Mouse (Mus musculus): ENCODE data around the gene Rnf17. TPM values are rescaled to one million over a fixed set of nuclear protein-coding genes. Genes with fewer than 3 reads are reported as not detected.

The Rnf17 gene
- polyA plus RNA-seq (2012; rRNA removed; ENCODE audit: low replicate concordance) = not detected in 2 replicates

DNA sequence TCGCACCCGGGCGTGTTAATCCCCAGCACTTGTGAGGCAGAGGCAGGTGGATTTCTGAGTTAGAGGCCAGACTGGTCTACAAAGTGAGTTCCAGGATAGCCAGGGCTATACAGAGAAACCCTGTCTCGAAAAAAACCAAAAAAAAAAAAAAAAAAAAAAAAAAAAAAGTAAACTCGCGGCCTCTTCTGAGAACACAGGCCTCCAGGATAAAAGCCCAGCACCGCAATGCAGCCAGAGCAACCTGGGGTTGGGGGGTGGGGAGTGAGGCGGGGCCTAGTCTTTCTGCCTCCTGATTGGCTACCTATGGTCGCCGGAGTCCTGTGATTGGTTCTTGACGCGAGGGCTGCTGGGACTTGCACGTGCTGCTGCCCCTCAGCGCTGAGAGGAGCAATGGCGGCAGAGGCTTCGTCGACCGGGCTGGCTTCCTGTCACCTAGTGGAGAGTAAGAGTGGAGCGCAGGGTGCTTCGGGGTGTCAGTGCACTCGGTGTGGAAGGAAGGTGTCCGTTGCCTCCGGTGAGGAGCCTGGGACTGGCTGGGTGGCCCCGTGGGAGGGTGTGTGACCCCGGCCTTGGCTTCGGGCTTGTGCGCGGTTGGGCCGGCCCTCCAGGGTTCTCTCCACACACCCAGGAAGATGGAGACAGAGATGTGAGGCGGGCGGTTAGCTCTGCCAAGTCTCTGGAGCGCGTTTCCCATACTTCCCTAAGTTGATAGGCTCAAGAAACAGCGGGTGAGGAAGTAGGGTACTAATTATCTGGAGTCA is at the start of gene Rnf17:
Rnf17 (plus strand) TSS at position 271 of the 761 bp plus-strand sequence.

DNA sequence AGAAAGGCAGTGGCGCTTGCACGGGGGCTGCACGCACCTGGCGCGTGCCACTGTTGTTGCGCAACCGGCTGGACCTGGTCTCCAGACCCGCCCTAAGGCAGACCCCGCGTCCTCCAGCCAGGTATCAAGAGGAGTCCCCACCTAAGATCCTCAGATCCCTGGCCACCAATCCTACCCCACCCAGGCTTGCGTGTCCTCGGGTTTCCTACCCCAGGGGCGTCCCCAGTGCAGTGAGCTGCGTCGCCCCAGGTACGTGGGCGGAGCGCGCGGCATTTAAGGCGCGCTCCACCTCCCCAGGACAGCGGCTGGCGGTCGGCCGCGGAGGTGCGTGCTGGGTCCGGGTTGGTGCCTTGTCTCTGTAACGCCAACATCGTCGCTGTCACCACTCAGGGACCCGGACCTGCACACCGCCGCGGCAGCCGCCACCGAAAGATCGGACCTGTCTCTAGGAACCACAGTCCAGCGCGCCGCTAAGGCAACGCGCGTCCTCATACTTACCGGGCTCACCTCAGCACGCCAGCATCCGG is 37.6 kb upstream of the Rnf17 start, which contains the start of gene Atp12a:
Atp12a (plus strand) TSS at position 358 of the 527 bp plus-strand sequence.

Other genes starting within 250 kb of the Rnf17 start
- gene Gzmg, start 243.0 kb upstream of the Rnf17 start, polyA plus RNA-seq (2012; rRNA removed; ENCODE audit: low replicate concordance) = not detected in 2 replicates
- not detected in 2 replicates for gene Gzmn, start 228.0 kb upstream of the Rnf17 start, polyA plus RNA-seq (2012; rRNA removed; ENCODE audit: low replicate concordance)
- not detected in 2 replicates for gene Gzmf, start 191.2 kb upstream of the Rnf17 start, polyA plus RNA-seq (2012; rRNA removed; ENCODE audit: low replicate concordance)
- gene Gzmc, start 167.9 kb upstream of the Rnf17 start, polyA plus RNA-seq (2012; rRNA removed; ENCODE audit: low replicate concordance) = 0.46 and 1.0 TPM in 2 replicates
- gene Gzmb, start 140.3 kb upstream of the Rnf17 start, polyA plus RNA-seq (2012; rRNA removed; ENCODE audit: low replicate concordance) = 1.1 and 2.3 TPM in 2 replicates
- gene Atp12a, start 37.5 kb upstream of the Rnf17 start, polyA plus RNA-seq (2012; rRNA removed; ENCODE audit: low replicate concordance) = 0.20 TPM in 1 of 2 replicates, not detected in the other
- 1.4 and 2.0 TPM in 2 replicates for gene Cenpj, start 172.8 kb downstream of the Rnf17 start, polyA plus RNA-seq (2012; rRNA removed; ENCODE audit: low replicate concordance)
- gene Parp4, start 173.0 kb downstream of the Rnf17 start, polyA plus RNA-seq (2012; rRNA removed; ENCODE audit: low replicate concordance) = 5.2 and 10.1 TPM in 2 replicates